Mouse (Mus musculus): ENCODE data around the gene Ilk.
"Not testable (repeated sequence)": the region's sequence is repeated elsewhere in the genome, so short reads cannot be mapped to it uniquely, and the experiment has no call there.

Gene Ilk

DNA sequence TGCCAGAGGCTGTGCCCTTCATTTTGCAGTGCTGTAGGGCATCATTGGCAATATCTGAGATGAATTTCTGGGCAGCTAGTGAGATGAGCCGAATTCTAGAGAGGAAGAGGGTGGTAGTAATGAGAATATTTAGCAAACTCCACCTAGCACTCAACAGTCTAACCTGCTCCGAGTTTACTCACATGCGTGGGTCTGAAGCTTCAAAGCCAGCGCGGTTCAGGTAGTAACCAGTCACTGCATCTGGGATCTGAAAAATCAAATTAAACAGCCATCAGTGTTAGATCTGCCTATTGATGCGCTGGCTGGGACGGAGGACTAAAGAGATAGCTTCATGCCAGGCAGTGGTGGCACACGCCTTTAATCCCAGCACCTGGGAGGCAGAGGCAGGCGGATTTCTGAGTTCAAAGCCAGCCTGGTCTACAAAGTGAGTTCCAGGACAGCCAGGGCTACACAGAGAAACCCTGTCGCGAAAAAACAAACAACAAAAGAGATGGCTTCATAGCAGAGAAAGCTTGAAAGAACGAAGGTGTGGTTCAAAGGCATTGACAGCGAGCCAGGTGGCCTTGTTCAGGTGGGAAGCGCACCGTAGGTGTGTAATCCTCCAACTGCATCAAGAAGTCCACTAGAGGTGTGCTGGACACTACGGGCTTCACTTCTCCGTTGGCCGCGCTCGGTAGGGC is 7.0 kb downstream of the Ilk start:
- not testable (repeated sequence) for DNase-seq (ENCODE audit: low read depth, low spot score)

DNA sequence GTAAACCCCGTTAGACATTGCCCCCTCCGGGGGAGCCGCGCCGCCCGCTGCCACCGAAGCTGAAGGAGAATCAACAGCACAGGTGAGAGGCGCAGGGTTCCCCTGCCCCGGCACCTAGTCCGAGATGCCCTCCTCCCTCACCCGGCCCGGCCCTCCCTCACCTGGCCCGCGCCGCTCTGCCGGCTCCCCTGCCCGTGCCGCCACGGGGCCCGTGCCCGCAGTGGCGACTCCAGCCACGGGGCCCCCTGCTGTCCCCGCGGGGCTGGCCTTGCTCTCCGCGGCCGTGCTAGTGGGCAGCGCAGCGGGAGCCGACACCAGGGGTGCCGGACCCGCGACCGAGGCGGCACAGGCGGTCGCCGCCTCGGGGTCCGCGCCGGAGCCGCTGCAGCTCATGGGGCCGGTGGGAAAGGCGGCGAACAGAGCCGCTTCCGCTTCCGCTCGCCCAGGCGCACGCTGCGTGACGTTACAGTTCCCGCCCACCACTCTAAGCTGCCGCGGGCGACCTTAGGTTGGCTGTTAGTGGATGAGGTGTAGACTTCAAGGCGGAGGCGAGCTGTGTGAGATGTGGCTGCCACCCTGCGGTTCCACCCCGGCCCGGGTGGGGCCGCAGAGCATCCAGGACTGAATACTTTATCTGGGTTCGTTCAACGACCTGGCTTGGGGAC is 7.7 kb downstream of the Ilk start, which contains the start of gene Taf10:
Taf10 (minus strand) TSS at position 436 of the 665 bp plus-strand sequence.
- peak; percentile 75 for DNase-seq (ENCODE audit: low read depth, low spot score)

DNA sequence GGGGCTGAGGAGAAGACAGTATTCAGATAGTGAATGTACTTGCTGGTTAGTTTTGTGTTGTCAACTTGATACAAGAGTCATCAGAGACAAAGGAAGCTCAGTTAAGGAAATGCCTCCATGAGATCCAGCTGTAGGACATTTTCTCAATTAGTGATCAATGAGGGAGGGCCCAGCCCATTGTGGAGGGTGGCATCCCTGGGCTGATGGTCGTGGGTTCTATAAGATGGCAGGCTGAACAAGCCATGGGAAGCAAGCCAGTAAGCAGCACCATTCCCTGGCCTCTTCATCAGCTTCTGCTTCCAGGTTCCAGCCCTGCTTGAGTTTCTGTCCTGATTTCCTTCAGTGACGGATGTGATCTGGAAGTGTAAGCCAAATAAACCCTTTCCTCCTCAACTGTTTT is 11.4 kb downstream of the Ilk start:
- DNase-seq (ENCODE audit: low read depth, low spot score) = no peak

GRCm38 (mm10) chr7:105751491-105752433 is 15.4 kb downstream of the Ilk start, which contains the start of gene Tpp1:
TSS of gene Tpp1 (minus strand) at chr7:105752235.
- DNase-seq (ENCODE audit: low read depth, low spot score) = peak; percentile 89

- no peak for DNase-seq (ENCODE audit: low read depth, low spot score)
Measured at GRCm38 (mm10) chr7:105752716-105753115, 16.3 kb downstream of the Ilk start.

GRCm38 (mm10) chr7:105753281-105753680 is 16.9 kb downstream of the Ilk start:
- DNase-seq (ENCODE audit: low read depth, low spot score) = no peak

- no peak for DNase-seq (ENCODE audit: low read depth, low spot score)
Measured at GRCm38 (mm10) chr7:105761813-105762484, 25.6 kb downstream of the Ilk start.

DNA sequence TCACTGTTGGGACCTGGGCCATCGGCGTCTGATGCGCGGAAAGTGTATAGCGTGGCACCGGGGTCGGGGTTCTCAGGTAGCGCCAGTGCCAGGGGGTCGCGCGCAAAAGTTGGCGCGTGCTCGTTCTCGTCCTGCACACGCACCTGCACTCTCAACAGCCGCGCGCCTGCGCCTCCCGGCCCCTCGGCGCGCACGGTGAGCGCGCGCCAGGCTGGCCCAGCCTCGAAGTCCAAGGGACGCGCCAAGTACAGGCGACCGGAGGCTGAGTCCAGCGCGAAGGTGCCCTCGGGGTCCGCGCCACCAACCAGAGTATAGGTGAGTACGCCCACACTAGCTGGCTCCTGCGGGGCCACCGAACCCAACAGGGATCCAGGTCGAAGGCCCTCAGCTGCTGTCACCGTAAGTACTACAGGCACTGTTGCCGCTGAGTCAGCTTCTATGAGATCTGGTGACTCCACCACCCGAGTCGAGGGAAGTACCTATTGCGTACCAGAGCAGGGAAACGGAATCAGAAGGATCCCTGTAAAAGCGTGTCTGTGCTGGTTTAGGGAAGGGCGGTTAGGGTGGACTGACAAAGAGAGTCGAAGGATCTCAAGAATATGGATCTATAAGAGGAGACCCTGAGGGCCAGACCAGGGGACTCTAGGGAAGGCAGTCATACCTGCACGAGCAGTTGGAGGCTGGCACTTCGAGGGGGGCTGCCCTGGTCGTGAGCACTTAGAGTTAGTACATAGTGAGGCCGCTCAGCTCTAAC is 26.3 kb downstream of the Ilk start:
- DNase-seq (ENCODE audit: low read depth, low spot score) = no peak

GRCm38 (mm10) chr7:105764331-105764730 is 27.9 kb downstream of the Ilk start:
- no peak for DNase-seq (ENCODE audit: low read depth, low spot score)

DNA sequence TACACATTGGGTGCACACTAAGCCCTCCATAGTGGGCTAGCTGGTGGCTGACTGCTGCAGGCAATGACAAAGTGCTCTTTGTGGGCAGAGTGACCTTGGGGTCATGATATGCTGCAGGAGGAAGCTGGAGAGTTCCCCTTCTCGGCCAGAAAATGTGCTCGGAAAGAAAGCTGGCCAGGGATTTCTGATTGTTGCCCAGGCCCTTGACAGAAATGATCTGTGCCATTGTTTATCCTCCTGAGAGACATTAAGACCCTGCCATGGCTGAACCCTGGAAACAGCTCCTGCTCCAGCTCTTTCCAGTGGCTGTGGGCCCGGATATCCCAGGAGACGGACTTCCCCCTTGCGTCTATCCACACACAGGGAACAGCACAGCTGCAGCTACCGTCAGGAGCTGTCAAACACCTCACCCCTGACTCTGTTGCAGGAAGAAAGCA is 31.4 kb downstream of the Ilk start:
- no peak for DNase-seq (ENCODE audit: low read depth, low spot score)

DNA sequence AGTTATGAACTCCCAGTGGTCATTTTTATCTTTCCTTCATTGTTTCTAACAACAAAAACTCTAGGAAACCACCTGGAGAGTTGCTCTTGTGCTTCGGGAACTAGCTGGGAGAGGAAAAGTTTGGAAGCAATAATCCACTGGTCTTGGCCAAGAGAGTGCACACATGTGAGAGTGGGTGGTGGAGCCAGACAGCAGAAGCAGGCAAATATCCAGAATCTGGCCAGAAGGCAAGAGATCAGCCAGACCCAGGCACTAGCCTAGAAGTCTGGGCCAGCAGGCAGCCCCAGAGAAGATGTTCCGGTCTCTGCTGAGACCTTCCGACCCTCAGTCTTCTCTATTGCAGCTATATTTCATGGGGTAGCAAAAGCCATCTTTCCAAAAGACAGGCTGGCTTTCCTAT is 33.6 kb downstream of the Ilk start:
- DNase-seq (ENCODE audit: low read depth, low spot score) = no peak

DNA sequence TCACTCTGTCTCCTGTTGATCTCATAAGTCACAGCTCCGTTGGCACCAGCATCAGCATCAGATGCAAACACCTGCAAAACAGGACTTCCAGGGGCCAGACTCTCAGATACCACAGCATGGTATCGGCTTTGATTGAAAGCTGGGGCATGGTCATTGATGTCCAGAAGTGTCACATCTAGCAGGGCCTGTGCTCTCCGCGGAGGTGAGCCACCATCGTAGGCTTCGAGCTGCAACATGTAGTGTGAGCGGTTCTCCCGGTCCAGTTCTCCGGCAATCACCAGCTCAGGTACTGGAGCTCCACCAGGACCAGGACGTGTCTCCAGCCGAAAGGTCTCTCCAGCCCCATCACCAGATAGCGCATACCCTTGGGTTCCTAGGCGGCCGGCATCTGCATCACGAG is 35.9 kb downstream of the Ilk start:
- no peak for DNase-seq (ENCODE audit: low read depth, low spot score)

DNA sequence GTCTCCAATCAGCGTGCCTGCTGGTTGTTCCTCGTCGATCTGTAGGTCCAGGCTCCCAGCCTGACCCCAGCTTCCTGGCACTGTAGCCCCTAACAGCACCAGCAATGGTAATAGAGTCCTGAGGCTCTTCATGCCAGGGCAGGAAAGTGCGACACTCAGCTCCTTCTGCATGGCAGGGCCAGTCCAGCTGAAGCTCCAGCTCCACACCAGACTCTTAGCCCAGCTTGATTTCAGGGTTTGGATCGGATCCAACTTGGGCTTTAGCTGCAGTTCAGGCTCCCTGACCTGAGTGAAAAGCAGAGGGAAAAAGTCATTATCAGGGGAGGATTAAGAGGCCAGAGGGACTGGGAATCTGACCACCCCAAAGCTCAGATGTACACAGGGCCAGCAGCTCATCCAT is 36.6 kb downstream of the Ilk start:
- no peak for DNase-seq (ENCODE audit: low read depth, low spot score)

GRCm38 (mm10) chr7:105774661-105775060 is 38.3 kb downstream of the Ilk start:
- no peak for DNase-seq (ENCODE audit: low read depth, low spot score)

- no peak for DNase-seq (ENCODE audit: low read depth, low spot score)
Measured at GRCm38 (mm10) chr7:105776026-105776425, 39.6 kb downstream of the Ilk start.

- no peak for DNase-seq (ENCODE audit: low read depth, low spot score)
Measured at GRCm38 (mm10) chr7:105777316-105777715, 40.9 kb downstream of the Ilk start.

GRCm38 (mm10) chr7:105777797-105778552 is 41.6 kb downstream of the Ilk start:
- no peak for DNase-seq (ENCODE audit: low read depth, low spot score)

DNA sequence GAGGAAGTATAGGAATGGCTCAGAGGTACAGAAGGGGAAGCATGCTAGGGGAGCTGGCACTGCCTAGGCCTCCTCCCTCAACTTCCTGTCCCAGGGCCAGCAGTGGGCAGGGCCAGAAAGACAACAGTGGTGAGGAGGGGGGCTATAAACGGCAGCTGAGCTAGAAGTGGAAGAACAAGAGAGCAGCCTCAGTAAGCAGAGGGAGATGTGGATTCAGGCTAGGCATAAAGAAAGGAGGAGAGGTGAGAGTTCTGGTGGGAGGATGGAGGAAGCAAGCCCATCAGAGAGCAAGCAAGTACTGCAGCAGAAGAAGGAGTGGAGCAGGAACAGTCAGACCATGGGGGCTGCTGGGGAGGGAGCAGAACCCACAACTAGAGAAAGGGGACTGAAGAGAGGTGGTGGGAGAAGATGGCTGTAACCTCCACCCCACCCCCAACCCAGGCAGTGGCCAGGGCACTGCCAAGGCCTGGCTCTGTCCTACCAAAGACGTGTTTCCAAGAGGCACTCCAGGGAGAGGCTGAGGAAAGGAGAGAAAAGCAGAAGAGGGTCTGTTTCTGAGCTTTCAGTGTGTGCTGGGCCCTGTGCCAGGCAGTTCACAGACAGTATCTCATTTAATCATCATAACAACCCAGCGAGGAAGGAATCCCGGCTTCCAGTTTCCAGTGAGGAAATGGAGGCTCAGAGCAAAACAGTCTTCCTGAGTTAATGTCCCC is 42.3 kb downstream of the Ilk start:
- no peak for DNase-seq (ENCODE audit: low read depth, low spot score)

GRCm38 (mm10) chr7:105783861-105784260 is 47.5 kb downstream of the Ilk start:
- DNase-seq (ENCODE audit: low read depth, low spot score) = no peak
